Mouse (Mus musculus) layer of hippocampus, adult 9-11 months (tissue): ENCODE measurements around the gene Odf3l2.
A peak's percentile ranks its signal among the peaks of the same experiment; 100 is the strongest.

ENCODE experiments used
- DNase-seq: peaks from one replicate; pipeline ENCODE4 v3.0.0; 2022

The Odf3l2 gene

GRCm38 (mm10) chr10:79645711-79646110, at the start of gene Odf3l2:
Odf3l2 (minus strand) TSS chr10:79645738.
- peak; percentile 48 for DNase-seq

- no peak for DNase-seq
Observed at GRCm38 (mm10) chr10:79694379-79694655, 48.8 kb upstream of the Odf3l2 start.

- no peak for DNase-seq
Observed at GRCm38 (mm10) chr10:79693580-79694378, 48.2 kb upstream of the Odf3l2 start.

- no peak for DNase-seq
Observed at GRCm38 (mm10) chr10:79691986-79692548, 46.5 kb upstream of the Odf3l2 start.

GRCm38 (mm10) chr10:79689178-79689577, 43.6 kb upstream of the Odf3l2 start:
- DNase-seq: no peak

GRCm38 (mm10) chr10:79688720-79689119, 43.2 kb upstream of the Odf3l2 start, which contains the start of gene Gzmm:
Gzmm (plus strand) TSS chr10:79689020.
- DNase-seq: no peak

- no peak for DNase-seq
Observed at GRCm38 (mm10) chr10:79687513-79687912, 42.0 kb upstream of the Odf3l2 start.

GRCm38 (mm10) chr10:79686691-79687090, 41.2 kb upstream of the Odf3l2 start:
- no peak for DNase-seq

GRCm38 (mm10) chr10:79686219-79686618, 40.7 kb upstream of the Odf3l2 start:
- no peak for DNase-seq

- no peak for DNase-seq
Observed at GRCm38 (mm10) chr10:79684770-79685600, 39.4 kb upstream of the Odf3l2 start.

- DNase-seq: no peak
Observed at GRCm38 (mm10) chr10:79683726-79684640, 38.4 kb upstream of the Odf3l2 start.

- peak; percentile 69 for DNase-seq
Observed at GRCm38 (mm10) chr10:79682916-79683582, 37.5 kb upstream of the Odf3l2 start.

GRCm38 (mm10) chr10:79682551-79682915, 37.0 kb upstream of the Odf3l2 start:
- DNase-seq: peak; percentile 62

GRCm38 (mm10) chr10:79681591-79682245, 36.2 kb upstream of the Odf3l2 start, which contains the start of gene Cdc34:
Cdc34 (plus strand) TSS chr10:79682195.
- DNase-seq: peak; percentile 100

- DNase-seq: peak; percentile 63
Observed at GRCm38 (mm10) chr10:79680606-79681495, 35.3 kb upstream of the Odf3l2 start.

GRCm38 (mm10) chr10:79675346-79676035, 30.0 kb upstream of the Odf3l2 start:
- no peak for DNase-seq

GRCm38 (mm10) chr10:79673054-79673453, 27.5 kb upstream of the Odf3l2 start:
- no peak for DNase-seq

GRCm38 (mm10) chr10:79672088-79672455, 26.5 kb upstream of the Odf3l2 start:
- DNase-seq: no peak

- DNase-seq: no peak
Observed at GRCm38 (mm10) chr10:79671396-79672087, 26.0 kb upstream of the Odf3l2 start.
